Mouse (Mus musculus) kidney, adult 18-20 months (tissue): ENCODE results near the gene Golgb1.

ENCODE experiments used
- DNase-seq: peaks from one replicate; pipeline ENCODE4 v3.0.0; 2021

Gene Golgb1

GRCm38 (mm10) chr16:36946459-36947159, 71.7 kb downstream of the Golgb1 start:
- no peak for DNase-seq

- DNase-seq: no peak
Measured at GRCm38 (mm10) chr16:36947646-36948197, 72.8 kb downstream of the Golgb1 start.

GRCm38 (mm10) chr16:36949614-36950336, 74.8 kb downstream of the Golgb1 start:
- no peak for DNase-seq

- no peak for DNase-seq
Measured at GRCm38 (mm10) chr16:36951029-36951428, 76.1 kb downstream of the Golgb1 start.

DNA sequence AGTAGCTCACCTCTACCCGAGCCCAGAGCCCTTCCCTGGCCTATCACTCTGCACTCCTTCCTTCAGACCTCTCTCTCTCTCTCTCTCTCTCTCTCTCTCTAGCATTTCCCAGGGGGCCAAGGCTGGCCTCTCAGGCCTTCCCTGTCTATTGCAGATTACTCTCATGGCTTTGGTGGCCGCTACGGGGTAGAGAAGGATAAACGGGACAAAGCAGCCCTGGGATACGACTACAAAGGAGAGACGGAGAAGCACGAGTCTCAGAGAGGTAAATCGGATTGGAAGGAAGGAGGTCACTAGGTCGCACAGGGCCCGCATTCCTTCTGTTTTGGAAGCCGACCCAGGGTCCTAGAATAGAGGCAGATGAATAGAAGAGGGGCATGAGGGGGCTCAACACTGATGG, 80.2 kb downstream of the Golgb1 start:
- no peak for DNase-seq

GRCm38 (mm10) chr16:36963415-36963814, 88.5 kb downstream of the Golgb1 start:
- no peak for DNase-seq

GRCm38 (mm10) chr16:36979127-36979526, 104.2 kb downstream of the Golgb1 start:
- no peak for DNase-seq
